Mouse (Mus musculus) heart, embryonic 12.5 days (tissue): ENCODE measurements around the gene Ddx47. TPM values are rescaled to one million over a fixed set of nuclear protein-coding genes. Genes with fewer than 3 reads are reported as not detected.

Experiments
- ATAC-seq: fragments of 200-750 bp; cut with Nextera tagmentation; 2 replicates; pipeline ENCODE4 v1.8.0; 2017; ENCODE audit warnings: moderate TSS enrichment, moderate library complexity; ENCODE audit not compliant: insufficient number of reproducible peaks, low FRiP score
- H3K27ac ChIP-seq: fragments of 300-500 bp; sonication (generic); 2 replicates; pipeline ENCODE4 v1.5.1; 2016; ENCODE audit warnings: mild to moderate bottlenecking, moderate library complexity; ENCODE audit not compliant: poor library complexity, severe bottlenecking
- H3K27me3 ChIP-seq: fragments of 300-500 bp; sonication (generic); replicated peaks from 2 replicates; pipeline ENCODE4 v1.6.1; 2016; ENCODE audit warnings: mild to moderate bottlenecking, moderate library complexity
- H3K36me3 ChIP-seq: fragments of 300-500 bp; sonication (generic); 2 replicates; pipeline ENCODE4 v1.6.1; 2016; ENCODE audit warnings: mild to moderate bottlenecking, moderate library complexity
- H3K4me1 ChIP-seq: fragments of 300-500 bp; sonication (generic); replicated peaks from 2 replicates; pipeline ENCODE4 v1.6.1; 2016; ENCODE audit warnings: mild to moderate bottlenecking
- H3K4me2 ChIP-seq: fragments of 300-500 bp; sonication (generic); 2 replicates; pipeline ENCODE4 v1.6.1; 2016; ENCODE audit warnings: mild to moderate bottlenecking, moderate library complexity
- H3K4me3 ChIP-seq: fragments of 300-500 bp; sonication (generic); 2 replicates; pipeline ENCODE4 v1.5.1; 2016; ENCODE audit warnings: mild to moderate bottlenecking
- H3K9ac ChIP-seq: fragments of 300-500 bp; sonication (generic); 2 replicates; pipeline ENCODE4 v1.6.1; 2016; ENCODE audit warnings: mild to moderate bottlenecking, moderate library complexity
- H3K9me3 ChIP-seq: fragments of 300-500 bp; sonication (generic); replicated peaks from 2 replicates; pipeline ENCODE4 v1.6.1; 2016; ENCODE audit warnings: mild to moderate bottlenecking, moderate library complexity
- WGBS: fragments of 180-500 bp; shearing (Covaris S2); methylation state at CpG from one replicate; pipeline ENCODE4 v1.1.7; 2016; 5-methylcytosine and 5-hydroxymethylcytosine counted together
- polyA plus RNA-seq: library from polyadenylated mRNA; unstranded; fragments of >200 nt; fragmentation: Nextera tagmentation; extraction: Ambion mirVana; gene quantifications from 2 replicates; pipeline ENCODE4 v1.2.1, GENCODE M21; 2016

The Ddx47 gene
- polyA plus RNA-seq, 1 experiment from 2014 or later, result 64.3 TPM

- Histone ChIP-seq H3K4me3 (no peak overlapping the region), H3K27ac (no peak overlapping the region)
- ATAC-seq, result no peak
Observed at GRCm38 (mm10) chr6:135066795-135067445, 55.5 kb downstream of the Ddx47 start.

GRCm38 (mm10) chr6:135068221-135068620 lies 56.8 kb downstream of the Ddx47 start:
- Histone ChIP-seq H3K27ac (no peak overlapping the region), H3K27me3 (peaks cover 17% of the 10 kb centered on the region; the same call in 1 of the 2 replicates)
- ATAC-seq, result no peak

More at GRCm38 (mm10) chr6:135066795-135067445, 55.5 kb downstream of the Ddx47 start:
- Histone ChIP-seq H3K4me1 (peaks cover 25% of the 10 kb centered on the region), H3K4me2 (peak overlapping the region; percentile 95), H3K27me3 (peaks cover 17% of the 10 kb centered on the region; the same call in 1 of the 2 replicates), H3K9me3 (no peaks in the 10 kb centered on the region), H3K36me3 (no peaks in the 10 kb centered on the region), H3K9ac (no peak overlapping the region)
- WGBS, result 27% methylated on average over 6 of the region's 6 CpGs

GRCm38 (mm10) chr6:135069856-135070255 lies 58.4 kb downstream of the Ddx47 start:
- Histone ChIP-seq H3K4me1 (peaks cover 24% of the 10 kb centered on the region), H3K4me2 (no peak overlapping the region), H3K27ac (no peak overlapping the region), H3K27me3 (peaks cover 13% of the 10 kb centered on the region; the same call in 1 of the 2 replicates), H3K9ac (no peak overlapping the region), H3K4me3 (no peak overlapping the region), H3K9me3 (no peaks in the 10 kb centered on the region), H3K36me3 (no peaks in the 10 kb centered on the region)
- WGBS, result 74% methylated on average over 6 of the region's 6 CpGs
- no peak for ATAC-seq

More at GRCm38 (mm10) chr6:135068221-135068620, 56.8 kb downstream of the Ddx47 start:
- WGBS, result 72% methylated on average over 5 of the region's 5 CpGs
- Histone ChIP-seq H3K9me3 (no peaks in the 10 kb centered on the region), H3K4me1 (peaks cover 25% of the 10 kb centered on the region), H3K4me3 (no peak overlapping the region), H3K9ac (no peak overlapping the region), H3K36me3 (no peaks in the 10 kb centered on the region), H3K4me2 (no peak overlapping the region)

- H3K4me1 ChIP-seq, result peaks cover 20% of the 10 kb centered on the region
- no peak overlapping the region for H3K27ac ChIP-seq
- ATAC-seq, result no peak
- 0 out of 2 replicates have a peak, but pooled peaks cover 13% of the 10 kb centered on the region for H3K27me3 ChIP-seq
- no peak overlapping the region for H3K4me3 ChIP-seq
- WGBS, result 79% methylated on average over 2 of the region's 2 CpGs
- H3K4me2 ChIP-seq, result no peak overlapping the region
- H3K9ac ChIP-seq, result no peak overlapping the region
- no peaks in the 10 kb centered on the region for H3K9me3 ChIP-seq
- H3K36me3 ChIP-seq, result no peaks in the 10 kb centered on the region
Observed at GRCm38 (mm10) chr6:135070347-135070746, 58.9 kb downstream of the Ddx47 start.

Other genes with a start within 250 kb of the Ddx47 start
- gene Dusp16, start 219.0 kb upstream of the Ddx47 start, polyA plus RNA-seq, result 21.8 and 24.9 TPM in 2 replicates
- gene Crebl2, start 181.5 kb upstream of the Ddx47 start, polyA plus RNA-seq, result 1.9 and 2.3 TPM in 2 replicates
- gene Gpr19, start 113.0 kb upstream of the Ddx47 start, polyA plus RNA-seq, result 9.0 and 10.2 TPM in 2 replicates
- 16.8 and 17.4 TPM in 2 replicates for gene Cdkn1b, start 91.2 kb upstream of the Ddx47 start, polyA plus RNA-seq
- gene Apold1, start 29.9 kb upstream of the Ddx47 start, polyA plus RNA-seq, result 5.4 and 5.8 TPM in 2 replicates
- gene Gprc5a, start 54.0 kb downstream of the Ddx47 start, polyA plus RNA-seq, result 4.0 and 4.8 TPM in 2 replicates
- gene Gprc5d, start 106.7 kb downstream of the Ddx47 start, polyA plus RNA-seq, result not detected in 2 replicates
- 9.0 and 10.7 TPM in 2 replicates for gene Fam234b, start 186.4 kb downstream of the Ddx47 start, polyA plus RNA-seq
- gene Hebp1, start 186.4 kb downstream of the Ddx47 start, polyA plus RNA-seq, result 14.8 and 16.0 TPM in 2 replicates
- 0.59 and 0.69 TPM in 2 replicates for gene Gsg1, start 242.7 kb downstream of the Ddx47 start, polyA plus RNA-seq